Mouse (Mus musculus): ENCODE measurements around the gene Atg7.

Atg7 gene

GRCm38 (mm10) chr6:114782486-114782885 lies 139.6 kb downstream of the Atg7 start:
- DNase-seq (ENCODE audit: low read depth, low spot score) = no peak

- DNase-seq (ENCODE audit: low read depth, low spot score) = no peak
These were observed 143.6 kb downstream of the Atg7 start for GRCm38 (mm10) chr6:114786461-114786860.

GRCm38 (mm10) chr6:114787606-114788005 lies 144.7 kb downstream of the Atg7 start:
- DNase-seq (ENCODE audit: low read depth, low spot score) = no peak

GRCm38 (mm10) chr6:114788663-114789062 lies 145.8 kb downstream of the Atg7 start:
- no peak for DNase-seq (ENCODE audit: low read depth, low spot score)

DNA sequence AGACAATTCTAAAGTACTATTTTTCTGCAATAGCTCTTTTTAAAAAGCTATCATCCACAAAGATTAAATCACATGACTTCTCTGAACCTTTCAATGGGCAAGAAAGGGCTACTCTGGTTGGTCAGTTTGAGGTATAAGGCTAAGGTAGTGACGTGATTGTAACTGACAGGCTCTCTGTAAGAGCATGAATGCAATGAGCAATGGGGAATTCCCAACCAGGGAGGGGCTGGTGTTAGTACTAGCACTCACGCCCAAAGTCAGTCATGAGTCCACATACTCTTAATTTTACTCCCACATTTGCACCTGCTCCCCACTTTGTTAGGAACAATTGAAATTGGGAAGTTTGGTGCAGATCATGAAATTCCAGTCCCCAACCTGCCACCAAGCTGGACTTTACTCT lies 147.2 kb downstream of the Atg7 start:
- DNase-seq (ENCODE audit: low read depth, low spot score) = no peak

DNA sequence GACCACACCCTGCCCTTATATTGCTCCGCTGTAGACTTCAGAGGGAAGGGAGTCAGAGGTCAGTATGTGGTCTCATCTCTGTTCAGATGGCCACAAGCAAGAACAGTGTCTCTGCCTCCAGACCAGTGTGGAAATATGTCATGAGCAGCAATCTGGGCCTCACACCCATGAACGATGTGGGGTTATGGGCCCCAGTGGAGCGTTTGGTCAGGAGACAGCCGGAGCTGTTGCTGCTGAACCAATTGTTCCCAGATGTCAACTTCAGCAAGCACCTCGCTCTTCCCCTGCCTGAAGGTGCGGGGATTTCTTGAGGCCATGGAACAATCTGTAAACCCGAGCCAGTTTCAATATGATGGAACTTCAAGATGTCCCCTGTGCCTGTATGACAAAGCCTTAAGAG lies 148.0 kb downstream of the Atg7 start:
- DNase-seq (ENCODE audit: low read depth, low spot score) = no peak

DNA sequence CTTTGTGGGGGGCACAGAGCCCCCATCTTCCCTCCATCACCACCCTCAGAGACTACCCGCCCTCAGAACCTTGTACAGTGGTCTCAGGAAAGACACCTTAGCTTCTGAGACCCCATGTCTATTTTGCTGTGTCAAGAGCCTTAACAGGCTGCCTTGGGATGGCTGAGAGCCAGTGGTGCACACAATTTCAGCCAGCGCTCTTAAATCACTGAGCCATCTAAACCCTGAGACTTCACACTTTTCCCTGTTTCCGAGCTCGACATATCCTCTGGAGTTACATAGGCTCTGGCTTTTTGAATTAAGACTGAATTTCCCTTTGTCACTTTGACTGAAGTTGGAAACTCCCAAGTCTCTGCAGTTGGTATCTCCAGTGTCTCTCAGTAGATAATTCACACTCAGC lies 148.9 kb downstream of the Atg7 start:
- DNase-seq (ENCODE audit: low read depth, low spot score) = no peak

DNA sequence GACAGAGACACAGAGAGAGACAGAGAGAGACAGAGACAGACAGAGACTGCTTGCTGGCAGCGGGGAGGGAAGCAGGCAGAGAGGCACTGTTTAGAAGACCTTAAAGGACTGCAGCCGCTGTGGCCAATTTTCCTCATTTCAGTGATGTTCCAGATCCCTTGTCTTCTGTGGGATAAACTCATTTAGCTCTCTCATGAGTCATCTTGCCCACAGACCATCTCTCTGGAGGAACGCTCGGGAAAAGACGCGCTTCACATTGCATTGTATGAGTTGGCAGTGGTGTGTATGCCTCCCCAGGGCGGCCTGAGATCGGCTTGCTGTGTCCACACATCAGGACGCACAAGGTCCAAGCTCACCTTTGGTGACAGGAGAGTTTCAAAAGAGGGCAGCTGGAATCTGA lies 151.8 kb downstream of the Atg7 start:
- DNase-seq (ENCODE audit: low read depth, low spot score) = no peak

DNA sequence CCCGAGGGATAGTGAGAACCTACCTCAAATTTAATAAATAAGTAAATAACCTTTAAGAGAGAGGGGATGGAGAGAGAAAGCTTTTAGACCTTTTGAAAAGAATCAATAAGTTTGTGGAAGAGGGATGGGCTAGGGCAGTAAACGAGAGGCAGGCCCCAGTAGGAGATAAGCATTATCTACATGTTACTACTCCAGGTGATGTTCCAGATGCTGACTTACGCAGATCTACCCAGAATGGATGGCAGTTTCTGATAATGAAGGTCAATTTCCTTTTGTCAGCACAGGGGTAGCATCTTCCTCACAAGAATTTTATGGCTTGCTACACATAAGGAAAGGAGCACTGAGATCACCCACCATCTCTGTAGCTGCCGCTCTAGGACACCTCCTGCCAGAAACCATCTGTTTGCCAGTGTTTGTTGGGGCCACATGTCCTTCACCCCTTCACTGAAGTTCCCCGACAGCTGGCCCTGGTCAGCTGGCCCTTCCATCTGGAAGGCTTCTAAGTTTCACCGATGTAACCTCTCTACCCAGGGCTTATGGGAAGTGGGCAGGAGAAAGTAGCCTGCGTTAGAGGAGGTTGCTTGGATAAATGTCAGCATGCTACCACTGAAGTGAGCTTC lies 152.9 kb downstream of the Atg7 start:
- no peak for DNase-seq (ENCODE audit: low read depth, low spot score)

DNA sequence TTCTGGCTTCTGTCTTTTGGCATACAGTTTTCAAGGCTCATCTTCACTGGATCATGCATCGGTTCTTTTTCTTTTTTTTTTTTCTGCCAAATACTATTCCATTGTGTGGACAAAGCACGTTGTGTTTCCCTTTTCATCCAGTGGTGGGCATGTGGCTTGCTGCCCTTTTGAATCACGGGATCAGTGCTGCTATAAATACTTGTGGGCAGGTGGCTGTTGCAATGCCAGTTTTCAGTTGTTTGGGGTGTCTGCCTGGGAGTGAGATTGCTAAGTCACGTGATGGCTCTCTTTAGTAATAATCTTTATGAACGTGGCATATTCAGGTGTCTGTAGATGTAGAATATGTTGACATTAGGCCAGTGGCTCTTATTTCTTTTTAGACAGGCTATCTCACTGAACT lies 155.0 kb downstream of the Atg7 start:
- no peak for DNase-seq (ENCODE audit: low read depth, low spot score)

- no peak for DNase-seq (ENCODE audit: low read depth, low spot score)
These were observed 155.8 kb downstream of the Atg7 start for GRCm38 (mm10) chr6:114798715-114799114.

DNA sequence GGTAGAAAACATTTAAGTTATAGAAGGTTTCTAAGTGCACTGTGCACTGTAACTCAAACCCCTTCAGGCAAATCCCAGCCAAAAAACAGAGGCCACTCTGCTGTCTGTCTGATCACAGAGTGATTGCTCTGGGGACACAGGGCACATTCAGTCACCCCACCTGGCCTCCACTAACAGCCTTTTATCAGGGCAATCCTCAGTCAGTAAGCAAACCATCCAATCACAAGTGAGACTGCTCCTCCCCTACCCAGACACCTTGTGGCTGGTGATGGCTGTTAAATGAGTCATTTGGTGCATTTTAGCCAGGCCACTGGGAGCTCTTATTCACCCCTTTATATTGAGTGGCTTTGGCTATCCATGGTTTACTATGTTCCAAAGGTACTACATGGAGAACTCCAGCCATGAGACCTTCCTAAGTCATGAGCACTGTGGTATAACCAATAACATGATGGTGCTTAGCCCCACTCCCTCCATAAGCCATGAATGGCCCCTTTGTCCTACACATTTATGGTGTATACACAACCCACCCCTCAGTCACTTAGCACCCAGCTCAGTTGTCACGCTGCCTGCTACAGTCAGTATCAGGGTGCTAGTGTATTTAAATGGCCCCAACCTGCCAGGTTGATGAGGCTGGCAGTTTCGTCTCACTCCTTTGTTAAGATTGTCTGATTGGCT lies 157.5 kb downstream of the Atg7 start:
- no peak for DNase-seq (ENCODE audit: low read depth, low spot score)

DNA sequence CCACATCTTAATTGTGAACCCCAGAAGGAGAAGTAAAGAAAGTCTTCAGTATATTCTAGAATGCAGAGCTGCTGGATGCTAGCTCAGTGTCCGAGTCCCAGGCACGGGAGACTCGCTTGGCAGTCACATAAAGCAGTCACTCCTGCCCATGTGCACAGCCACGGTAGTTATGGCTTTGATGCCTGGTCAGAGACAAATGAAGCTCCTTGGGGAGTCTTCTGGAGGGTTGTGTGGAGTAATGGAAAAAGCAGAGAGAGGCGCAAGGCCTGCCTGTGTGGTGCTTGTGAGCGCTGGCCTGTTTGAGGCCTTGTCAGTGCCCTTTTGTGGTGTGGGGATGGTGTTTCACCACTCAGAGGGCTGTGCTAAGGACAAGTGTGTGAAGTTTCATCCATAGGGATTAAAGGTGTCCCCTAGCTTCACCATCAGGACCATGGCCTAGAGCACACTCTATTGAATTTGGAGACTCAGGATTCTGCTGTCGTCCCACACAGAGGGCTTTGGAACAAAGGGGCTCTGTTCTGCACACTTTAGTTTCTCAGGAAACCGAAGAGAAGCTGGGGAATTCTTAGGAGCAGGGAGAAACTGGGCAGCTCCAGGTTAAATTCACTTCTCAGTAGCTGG lies 161.1 kb downstream of the Atg7 start:
- DNase-seq (ENCODE audit: low read depth, low spot score) = no peak

DNA sequence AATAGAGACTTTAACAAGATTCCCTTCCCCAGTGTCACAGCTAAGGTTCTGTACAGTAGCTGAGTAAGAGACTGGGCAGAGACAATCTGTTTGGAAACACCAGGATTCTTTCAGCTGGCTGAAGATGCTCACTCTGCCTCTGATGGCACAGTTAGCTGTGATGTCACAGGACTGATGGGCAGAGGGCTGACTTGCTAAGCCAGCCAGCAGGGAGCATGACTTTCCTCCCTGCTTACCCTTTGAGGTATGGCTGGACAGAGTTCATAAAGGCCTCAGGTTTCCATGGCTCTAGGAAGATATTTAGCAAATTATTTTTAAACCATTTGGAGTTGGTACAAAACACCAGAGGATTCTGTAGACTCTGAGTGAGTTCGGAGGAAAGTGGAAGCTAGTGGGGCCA lies 162.0 kb downstream of the Atg7 start:
- DNase-seq (ENCODE audit: low read depth, low spot score) = no peak

DNA sequence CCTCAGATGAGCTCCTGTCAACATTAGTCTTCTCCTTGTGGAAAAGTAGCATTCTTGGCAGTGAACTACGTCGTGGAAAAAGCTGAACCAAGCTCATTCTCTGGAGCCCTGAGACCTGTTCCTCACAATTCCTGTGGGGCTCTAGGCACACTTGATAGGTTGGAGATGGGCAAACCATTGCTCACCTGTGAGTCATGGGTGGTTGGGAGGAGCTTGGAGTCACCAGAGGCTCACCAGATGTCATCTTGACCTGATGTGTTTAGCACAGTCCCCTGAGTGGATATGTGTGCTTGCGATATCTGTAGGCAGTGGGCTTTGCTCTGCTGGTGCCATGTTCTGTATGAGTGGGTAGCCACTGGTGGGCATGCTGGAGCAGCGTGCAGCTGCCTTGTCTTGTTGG lies 163.0 kb downstream of the Atg7 start:
- no peak for DNase-seq (ENCODE audit: low read depth, low spot score)

DNA sequence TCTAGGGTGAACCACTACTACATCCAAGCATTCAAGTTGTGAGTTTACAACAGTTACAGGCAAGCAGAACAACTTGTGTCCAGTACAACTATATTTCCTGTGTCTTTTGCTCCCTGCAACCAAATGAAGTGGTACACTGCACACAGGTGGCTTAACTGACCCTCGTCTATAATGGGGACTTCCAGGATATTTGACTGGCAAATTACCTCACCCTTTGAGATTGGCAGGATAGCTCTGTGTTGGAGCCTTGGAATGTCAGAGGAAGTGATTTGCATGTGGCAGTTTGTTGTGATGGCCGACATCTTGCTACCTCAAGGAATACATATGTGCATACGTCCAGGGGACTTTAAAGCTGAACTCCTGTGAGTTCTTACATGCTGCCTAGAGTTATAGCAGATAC lies 164.6 kb downstream of the Atg7 start:
- no peak for DNase-seq (ENCODE audit: low read depth, low spot score)

GRCm38 (mm10) chr6:114808654-114809430 lies 165.9 kb downstream of the Atg7 start:
- DNase-seq (ENCODE audit: low read depth, low spot score) = no peak

DNA sequence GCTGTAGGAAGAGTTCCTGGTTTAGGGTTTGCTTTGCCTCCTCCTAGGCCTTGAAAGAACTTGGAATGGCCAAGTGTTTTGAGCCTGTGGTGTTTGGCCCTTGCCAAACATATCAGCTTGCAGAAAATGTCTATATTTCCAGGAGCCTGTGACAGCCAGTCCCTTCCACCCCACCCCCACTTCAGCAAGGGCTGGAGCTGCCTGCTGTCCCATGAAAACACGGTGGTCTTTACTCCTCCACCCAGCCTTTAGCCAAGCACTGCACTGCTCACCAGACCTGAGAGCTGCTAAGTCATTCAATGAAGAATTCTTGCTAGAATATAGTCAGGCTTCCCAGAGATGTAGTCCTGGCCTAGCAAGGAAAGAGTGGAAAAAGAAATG lies 166.5 kb downstream of the Atg7 start:
- no peak for DNase-seq (ENCODE audit: low read depth, low spot score)

DNA sequence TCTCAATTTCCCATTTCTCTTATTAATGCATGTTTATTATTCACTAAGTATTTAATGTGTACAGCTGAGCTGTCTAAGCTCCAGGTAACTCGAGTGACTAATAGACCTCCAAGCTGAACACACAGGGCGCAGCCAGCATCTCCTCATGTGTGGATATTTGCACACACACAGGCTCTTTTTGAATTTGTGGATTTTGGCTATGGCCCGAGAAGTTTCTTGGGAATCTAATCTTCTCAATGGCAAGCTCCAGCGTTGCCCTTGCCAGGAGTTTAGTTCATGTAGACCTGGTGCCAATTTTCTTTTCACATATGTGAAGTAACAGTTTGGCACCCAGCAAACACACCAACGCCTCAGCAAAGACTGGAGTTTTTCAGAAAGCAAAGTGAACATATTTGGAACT lies 169.4 kb downstream of the Atg7 start:
- no peak for DNase-seq (ENCODE audit: low read depth, low spot score)

- DNase-seq (ENCODE audit: low read depth, low spot score) = no peak
These were observed 169.9 kb downstream of the Atg7 start for GRCm38 (mm10) chr6:114812779-114813178.

DNA sequence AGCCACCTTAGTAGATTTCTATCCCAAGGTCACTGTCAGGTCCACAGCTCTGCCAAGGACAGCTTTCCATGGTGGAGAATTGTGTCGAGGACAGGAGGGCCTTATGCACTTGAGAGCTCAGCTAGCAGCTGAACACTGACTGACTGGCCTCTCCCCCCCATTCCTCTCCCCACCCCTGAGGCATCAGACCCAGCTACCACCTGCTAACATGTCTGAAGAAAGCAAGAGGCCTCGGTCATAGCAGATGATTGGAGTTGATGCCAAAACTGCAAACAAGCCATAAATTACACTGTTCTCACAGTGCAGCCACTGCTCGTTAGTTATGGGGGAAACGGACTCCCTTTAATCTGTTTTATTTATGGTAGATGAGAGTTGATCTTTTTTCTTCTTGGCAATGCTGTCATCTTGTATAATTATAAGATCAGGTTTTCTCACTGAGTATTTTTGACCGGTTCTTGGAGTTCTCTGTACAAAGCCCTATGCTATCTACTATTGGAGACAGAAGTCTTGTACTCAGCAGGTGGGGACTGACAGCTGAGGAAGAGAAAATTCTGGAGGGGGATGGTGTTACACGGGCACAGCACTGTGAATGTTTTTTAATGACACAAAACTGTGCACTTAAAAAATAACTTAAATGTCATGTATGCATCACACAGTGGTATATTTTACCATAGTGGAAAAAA lies 171.4 kb downstream of the Atg7 start:
- DNase-seq (ENCODE audit: low read depth, low spot score) = no peak
